Mouse (Mus musculus) stomach, postnatal 0 days (tissue): Measurements from ENCODE around the gene Aagab.

Source experiments
- CTCF ChIP-seq: IDR thresholded peaks from 2 replicates; pipeline ENCODE4 v1.5.1; 2016; ENCODE audit warnings: antibody characterized with exemption, low read depth, mild to moderate bottlenecking, moderate library complexity
- EP300 ChIP-seq: optimal IDR thresholded peaks from 2 replicates; pipeline ENCODE3; 2016; ENCODE audit warnings: antibody characterized with exemption

DNA sequence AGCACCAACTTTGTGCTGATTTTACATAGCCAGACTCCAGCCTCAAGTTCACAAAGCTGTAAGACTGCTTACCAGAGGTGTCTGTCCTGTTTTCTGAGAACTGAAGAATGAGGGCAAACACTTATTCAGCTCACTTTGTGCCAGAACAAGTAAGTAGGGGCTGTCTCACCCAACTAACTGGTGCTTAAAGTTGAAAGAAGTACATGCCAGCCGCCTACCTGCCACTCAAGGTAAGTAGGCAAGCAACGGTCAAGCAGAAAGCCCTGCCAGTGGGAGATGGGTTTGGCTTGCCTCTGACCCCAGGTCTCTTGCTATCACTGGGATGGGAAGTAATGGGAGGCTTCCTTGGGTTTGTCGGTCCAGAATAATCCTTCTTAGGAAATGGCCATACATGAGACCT is 25.0 kb upstream of the Aagab start:
- TF ChIP-seq CTCF: no peak
- no peak for TF ChIP-seq EP300
